29 mouse cellular contexts compared by ENCODE assay signal in the genomic region with DNA sequence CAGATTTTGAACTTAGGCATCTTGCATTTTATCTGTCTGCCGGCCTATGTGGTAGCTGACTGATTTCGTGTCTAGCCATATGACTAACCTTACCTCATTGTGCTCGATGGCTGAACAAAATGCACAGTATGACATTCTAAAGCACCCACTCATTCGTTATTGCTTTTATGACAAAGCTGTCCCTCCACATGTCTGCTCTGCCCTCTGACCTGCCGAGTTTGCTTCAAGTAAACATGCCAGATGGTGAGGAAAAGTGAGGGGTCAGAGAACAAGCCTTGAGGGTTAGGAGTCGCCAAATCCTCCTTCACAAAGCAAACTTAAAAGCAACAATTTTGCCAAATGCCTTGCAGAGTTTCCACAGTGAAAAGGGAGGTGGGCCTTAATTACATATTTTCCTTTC.
DNase-seq lines count a peak whose midpoint lies in the region; ATAC-seq lines count a peak whose summit lies in the region.
"Had no signal": no experiment of that assay in that cellular context is flagged by ENCODE, and none has a peak within 500 bp of the region (broad histone marks: within the 10 kb centered on the region; RNA-seq: fewer than 3 reads in every experiment).

No protein-coding gene starts in this region.

- no peak overlapping the region for H3K4me3 ChIP-seq in midbrain, embryonic 11.5 days (ENCODE audit: low read depth, low read length)
- no peak overlapping the region for H3K4me3 ChIP-seq in midbrain, embryonic 16.5 days (ENCODE audit: low read depth, low read length)
- H3K4me3 ChIP-seq in embryonic facial prominence, embryonic 10.5 days: no peak overlapping the region
- no peak overlapping the region for H3K4me3 ChIP-seq in liver, embryonic 11.5 days (ENCODE audit: low read depth, low read length)
- H3K4me3 ChIP-seq: embryonic facial prominence, embryonic 13.5 days; erythroblast, embryonic 14.5 days; heart, adult 2 months; heart, embryonic 12.5 days; intestine, embryonic 15.5 days; layer of hippocampus, adult 2 months; left cerebral cortex, adult 2 months; limb, embryonic 12.5 days; stomach, embryonic 15.5 days had no signal

- no peak for DNase-seq in midbrain, embryonic 11.5 days (ENCODE audit: low spot score, missing footprints)
- DNase-seq in embryo, embryonic 10 days (ENCODE audit: low spot score): peak; percentile 56
- peak; percentile 10 for DNase-seq in embryonic facial prominence, embryonic 10.5 days (ENCODE audit: low spot score)
- no peak for DNase-seq in lung, postnatal 4 days
- no peak for DNase-seq in liver, embryonic 11.5 days (ENCODE audit: low spot score)
- DNase-seq in yolk sac, embryonic 10.5 days (ENCODE audit: low spot score): no peak
- DNase-seq: adrenal gland, adult 2 months; B cell, adult 2 months; cerebellum, adult 11 months; cerebellum, adult 9-11 months; forebrain, postnatal 0 days; heart, adult 2 months; heart, postnatal 4 days; kidney, adult 2 months; kidney, postnatal 36 days; liver, postnatal 0 days; right cerebral cortex, postnatal 25 days; thymus, postnatal 25 days had no signal

- ATAC-seq in midbrain, embryonic 11.5 days (ENCODE audit: low FRiP score): peak; percentile 67
- no peak for ATAC-seq in midbrain, embryonic 16.5 days
- ATAC-seq in liver, embryonic 11.5 days (replicated peaks; ENCODE audit: low FRiP score): no peak
- ATAC-seq: forebrain, postnatal 0 days; hindbrain, postnatal 0 days; intestine, embryonic 15.5 days; liver, postnatal 0 days had no signal

- no peaks in the 10 kb centered on the region for H3K9me3 ChIP-seq in midbrain, embryonic 11.5 days (ENCODE audit: control insufficient read depth, low read length)
- no peaks in the 10 kb centered on the region for H3K9me3 ChIP-seq in midbrain, embryonic 16.5 days (replicated peaks; ENCODE audit: control insufficient read depth, low read length, poor library complexity, severe bottlenecking)
- no peaks in the 10 kb centered on the region for H3K9me3 ChIP-seq in embryonic facial prominence, embryonic 10.5 days
- H3K9me3 ChIP-seq in liver, embryonic 11.5 days (ENCODE audit: control insufficient read depth, low read length): no peaks in the 10 kb centered on the region
- H3K9me3 ChIP-seq: embryonic facial prominence, embryonic 13.5 days; heart, embryonic 12.5 days; intestine, embryonic 15.5 days; limb, embryonic 12.5 days; stomach, embryonic 15.5 days had no signal

- H3K4me1 ChIP-seq in midbrain, embryonic 11.5 days (ENCODE audit: control insufficient read depth, insufficient read depth, low read length): no peaks in the 10 kb centered on the region
- H3K4me1 ChIP-seq in midbrain, embryonic 16.5 days (ENCODE audit: control insufficient read depth, insufficient read depth, low read length): no peaks in the 10 kb centered on the region
- H3K4me1 ChIP-seq in embryonic facial prominence, embryonic 10.5 days: 0 out of 2 replicates have a peak, but pooled peaks cover 4% of the 10 kb centered on the region
- no peaks in the 10 kb centered on the region for H3K4me1 ChIP-seq in liver, embryonic 11.5 days (replicated peaks; ENCODE audit: control insufficient read depth, insufficient read depth, low read length)
- H3K4me1 ChIP-seq: embryonic facial prominence, embryonic 13.5 days; heart, embryonic 12.5 days; intestine, embryonic 15.5 days; stomach, embryonic 15.5 days had no signal

- H3K27ac ChIP-seq in midbrain, embryonic 11.5 days (ENCODE audit: low read depth, low read length): no peak overlapping the region
- no peak overlapping the region for H3K27ac ChIP-seq in midbrain, embryonic 16.5 days (ENCODE audit: low read length)
- no peak overlapping the region for H3K27ac ChIP-seq in embryonic facial prominence, embryonic 10.5 days (replicated peaks)
- H3K27ac ChIP-seq in liver, embryonic 11.5 days (ENCODE audit: low read depth, low read length): no peak overlapping the region
- H3K27ac ChIP-seq: embryonic facial prominence, embryonic 13.5 days; heart, adult 2 months; hindbrain, postnatal 0 days; intestine, embryonic 15.5 days; layer of hippocampus, adult 2 months; left cerebral cortex, adult 2 months; limb, embryonic 12.5 days; macrophage; stomach, embryonic 15.5 days had no signal

- no peak overlapping the region for H3K9ac ChIP-seq in midbrain, embryonic 11.5 days (ENCODE audit: low read length)
- H3K9ac ChIP-seq in midbrain, embryonic 16.5 days (ENCODE audit: low read depth, low read length): no peak overlapping the region
- no peak overlapping the region for H3K9ac ChIP-seq in liver, embryonic 11.5 days (ENCODE audit: low read depth, low read length)
- H3K9ac ChIP-seq: embryonic facial prominence, embryonic 13.5 days; forebrain, postnatal 0 days; heart, embryonic 12.5 days; intestine, embryonic 15.5 days; limb, embryonic 12.5 days; liver, postnatal 0 days; stomach, embryonic 15.5 days had no signal

- H3K36me3 ChIP-seq in midbrain, embryonic 11.5 days (ENCODE audit: control insufficient read depth, insufficient read depth, low read length): no peaks in the 10 kb centered on the region
- no peaks in the 10 kb centered on the region for H3K36me3 ChIP-seq in midbrain, embryonic 16.5 days (ENCODE audit: control insufficient read depth, insufficient read depth, low read length)
- H3K36me3 ChIP-seq in embryonic facial prominence, embryonic 10.5 days (replicated peaks): no peaks in the 10 kb centered on the region
- H3K36me3 ChIP-seq in liver, embryonic 11.5 days (ENCODE audit: control insufficient read depth, insufficient read depth, low read length): no peaks in the 10 kb centered on the region
- H3K36me3 ChIP-seq: embryonic facial prominence, embryonic 13.5 days; heart, embryonic 12.5 days; intestine, embryonic 15.5 days; limb, embryonic 12.5 days; stomach, embryonic 15.5 days had no signal

- no peak overlapping the region for H3K4me2 ChIP-seq in midbrain, embryonic 11.5 days
- no peak overlapping the region for H3K4me2 ChIP-seq in midbrain, embryonic 16.5 days (ENCODE audit: low read length)
- no peak overlapping the region for H3K4me2 ChIP-seq in liver, embryonic 11.5 days
- H3K4me2 ChIP-seq: embryonic facial prominence, embryonic 13.5 days; heart, embryonic 12.5 days; intestine, embryonic 15.5 days; limb, embryonic 12.5 days; stomach, embryonic 15.5 days had no signal

- H3K27me3 ChIP-seq in midbrain, embryonic 11.5 days (ENCODE audit: control insufficient read depth, insufficient read depth, low read length): no peaks in the 10 kb centered on the region
- H3K27me3 ChIP-seq in midbrain, embryonic 16.5 days (ENCODE audit: control insufficient read depth, insufficient read depth, low read depth, low read length): no peaks in the 10 kb centered on the region
- H3K27me3 ChIP-seq in embryonic facial prominence, embryonic 10.5 days (replicated peaks; ENCODE audit: low read depth, poor library complexity, severe bottlenecking): no peaks in the 10 kb centered on the region
- H3K27me3 ChIP-seq in liver, embryonic 11.5 days (replicated peaks; ENCODE audit: control insufficient read depth, insufficient read depth, low read length): no peaks in the 10 kb centered on the region
- H3K27me3 ChIP-seq: embryonic facial prominence, embryonic 13.5 days; heart, embryonic 12.5 days; intestine, embryonic 15.5 days; limb, embryonic 12.5 days; stomach, embryonic 15.5 days had no signal

- 45% methylated on average over 6 of the region's 6 CpGs for WGBS in midbrain, embryonic 11.5 days
- 63% methylated on average over 6 of the region's 6 CpGs for WGBS in midbrain, embryonic 16.5 days
- WGBS in embryonic facial prominence, embryonic 10.5 days: 47% methylated on average over 6 of the region's 6 CpGs
- WGBS in liver, embryonic 11.5 days: 68% methylated on average over 6 of the region's 6 CpGs

Comparison
In these comparisons a context has a peak if more than half of its experiments do, and no peak if none do; other contexts are left out.
1. DNase-seq: peak in embryo, embryonic 10 days (single experiment) and embryonic facial prominence, embryonic 10.5 days (single experiment); none in midbrain, embryonic 11.5 days (single experiment), lung, postnatal 4 days (0 of 2), liver, embryonic 11.5 days (single experiment) and yolk sac, embryonic 10.5 days (single experiment).